Mouse (Mus musculus) layer of hippocampus, adult 8-10 months (tissue): ENCODE measurements at regions not wholly inside any gene's neighbourhood (a gene's known extent, or its start where the extent isn't known, plus 50 kb on each side); places are given as distances from the start of the nearest gene placed in this dataset.
A peak's percentile ranks its signal among the peaks of the same experiment; 100 is the strongest.

Experiments
- DNase-seq, 2 experiments: peaks; one replicate each; pipeline ENCODE4 v3.0.0; 2022; ENCODE audit warnings: low spot score in 2 of 2

GRCm38 (mm10) chr8:90192856-90193255 is 155.3 kb downstream of the Tox3 start:
- no peak for DNase-seq

DNA sequence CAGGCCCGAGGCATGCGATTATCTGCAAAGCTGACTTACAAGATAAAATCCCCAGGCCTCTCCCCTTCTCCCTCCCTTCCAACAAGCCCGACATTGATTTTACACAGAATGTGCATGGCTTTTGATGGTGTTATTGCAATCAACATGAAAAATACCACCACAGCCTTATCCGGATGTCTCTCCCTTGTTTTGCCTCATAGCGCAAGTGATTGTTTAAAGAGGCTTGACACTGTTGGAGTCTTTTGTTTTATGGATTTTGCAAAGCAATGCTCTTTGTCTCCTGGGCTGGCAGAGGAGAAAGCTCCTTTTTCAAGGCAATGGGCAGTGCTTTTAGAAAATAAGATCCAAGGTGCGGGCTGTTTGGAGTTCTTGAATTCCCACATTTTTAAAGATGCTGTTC is 165.3 kb downstream of the Tox3 start:
- no peak for DNase-seq

DNA sequence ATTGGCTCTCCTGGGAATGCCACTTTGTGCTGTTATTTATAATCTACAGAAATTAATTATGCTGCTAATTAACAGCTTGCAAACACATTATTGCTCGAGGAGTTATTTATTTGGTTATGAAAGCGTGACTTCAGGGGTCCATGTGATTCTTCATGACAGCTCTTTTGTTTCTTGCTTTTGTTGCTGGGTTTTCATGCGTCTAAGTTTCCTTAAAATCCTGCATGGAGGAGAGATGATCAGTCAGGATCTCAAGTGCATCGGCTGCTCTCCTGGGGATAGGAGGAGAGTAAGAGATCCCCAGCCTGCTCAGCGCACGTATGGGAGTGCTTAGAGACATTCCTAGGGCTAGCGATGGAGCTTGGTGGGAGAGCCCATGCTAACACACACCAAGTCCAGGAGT is 171.4 kb downstream of the Tox3 start:
- no peak for DNase-seq

DNA sequence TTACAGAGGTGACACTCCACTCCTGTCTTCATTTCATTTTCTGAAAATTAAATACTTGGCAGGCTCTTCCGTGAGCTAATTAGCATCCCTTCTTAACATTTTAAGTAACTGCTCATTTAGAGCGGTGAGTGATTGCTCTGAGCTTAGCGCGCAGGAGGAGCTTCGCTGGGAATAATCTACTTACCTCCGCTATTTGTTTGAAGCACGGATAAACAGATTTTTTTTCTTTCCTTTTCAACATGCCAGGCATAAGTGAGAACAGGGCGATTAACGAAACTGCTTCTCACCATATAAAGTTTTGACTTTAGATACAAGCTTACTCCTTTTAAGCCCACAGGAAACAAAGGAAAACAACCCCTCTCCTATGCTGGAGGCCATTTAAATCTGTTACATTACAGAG is 171.8 kb downstream of the Tox3 start:
- no peak for DNase-seq

GRCm38 (mm10) chr8:90166639-90167038 is 181.5 kb downstream of the Tox3 start:
- DNase-seq = no peak

DNA sequence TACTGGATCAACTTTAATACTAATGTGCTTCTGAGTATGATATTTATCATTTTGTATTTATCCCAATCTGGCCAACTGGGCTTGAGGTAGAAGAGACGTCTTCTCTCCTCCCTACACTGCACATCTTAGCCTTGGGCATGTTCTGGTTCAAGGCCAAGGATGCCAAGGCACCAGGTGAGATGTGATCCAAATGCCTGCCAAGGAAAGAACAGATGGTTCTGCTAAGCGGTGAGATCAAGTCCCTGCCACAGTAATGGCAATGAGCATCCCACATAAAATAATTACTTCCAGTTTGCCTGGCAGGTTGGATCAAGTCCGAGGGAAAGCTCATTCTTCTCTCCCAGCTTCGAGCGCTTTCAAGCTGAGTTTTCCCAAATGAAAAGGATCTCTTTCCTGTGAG is 196.7 kb downstream of the Tox3 start:
- DNase-seq = no peak

GRCm38 (mm10) chr8:90149903-90150302 is 198.2 kb downstream of the Tox3 start:
- peak; percentile 9 to 19 for DNase-seq

- no peak for DNase-seq
Measured at GRCm38 (mm10) chr8:90134626-90135025, 213.5 kb downstream of the Tox3 start.

DNA sequence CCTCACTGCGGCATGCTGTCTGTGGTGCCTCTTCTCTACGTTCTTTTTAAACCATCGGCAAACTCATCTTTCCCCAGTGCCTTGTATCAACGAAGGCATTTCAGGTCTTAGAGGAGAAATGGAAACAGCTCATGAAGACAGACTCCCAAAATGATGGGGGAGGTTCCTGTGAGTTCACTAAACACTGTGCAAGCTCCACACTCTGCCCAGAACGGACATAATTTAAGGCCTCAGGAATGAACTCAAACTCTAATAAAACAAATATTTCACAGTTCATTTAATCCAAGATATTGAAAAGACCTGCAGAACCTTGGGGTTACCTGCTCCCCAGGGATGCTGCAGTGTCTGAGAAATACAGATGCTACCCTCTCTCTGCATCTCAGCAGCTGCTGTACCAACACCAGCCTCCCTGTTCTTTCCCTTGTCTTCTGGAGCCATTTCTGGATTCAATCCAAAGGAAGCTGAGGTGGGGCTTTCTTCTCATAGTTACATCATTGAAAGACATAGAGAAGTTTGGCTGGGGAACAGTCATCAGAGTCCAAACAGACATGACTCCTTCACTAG is 217.4 kb downstream of the Tox3 start:
- DNase-seq = no peak

GRCm38 (mm10) chr8:90125426-90125825 is 222.7 kb downstream of the Tox3 start:
- no peak for DNase-seq

GRCm38 (mm10) chr8:90123101-90123500 is 225.0 kb downstream of the Tox3 start:
- DNase-seq = no peak

DNA sequence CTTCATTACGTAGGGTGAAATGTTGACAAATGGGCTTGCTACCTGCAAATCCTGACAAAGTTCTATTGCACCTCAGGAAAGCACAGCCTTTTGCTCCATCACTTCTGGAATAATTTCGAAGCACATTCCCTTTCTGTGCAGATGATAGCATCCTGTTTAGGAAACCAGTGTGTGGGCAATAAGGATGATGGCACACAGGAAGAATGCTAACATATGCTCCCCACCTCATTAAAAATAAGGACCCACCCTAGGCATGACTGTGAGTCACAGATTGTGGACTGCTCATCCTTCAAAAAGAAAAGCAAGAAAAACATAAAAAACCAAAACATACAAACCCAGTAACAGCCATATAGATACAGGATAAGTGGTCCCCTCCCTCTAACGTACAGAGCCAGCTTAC is 226.2 kb downstream of the Tox3 start:
- DNase-seq = no peak

- no peak for DNase-seq
Measured at GRCm38 (mm10) chr8:90121017-90121416, 227.1 kb downstream of the Tox3 start.

DNA sequence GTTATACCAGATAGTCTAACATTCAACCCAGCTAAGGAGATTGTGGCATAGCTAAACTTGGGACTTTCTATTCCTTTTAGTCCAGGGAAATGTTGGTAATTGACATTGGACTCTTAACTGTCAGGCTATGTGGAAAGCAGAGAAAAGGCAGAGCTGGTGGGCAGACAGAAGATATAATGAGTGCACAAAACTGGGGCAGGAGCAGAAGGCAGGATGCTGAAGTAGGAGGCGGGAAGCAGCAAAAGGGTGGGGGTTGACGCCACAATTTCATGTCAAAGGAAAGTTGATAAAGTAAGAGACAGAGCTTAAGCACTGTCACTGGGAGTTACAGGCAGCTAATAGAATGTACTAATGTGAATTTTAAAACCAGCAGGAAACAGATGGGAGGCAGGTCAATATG is 232.7 kb downstream of the Tox3 start:
- peak in 1 of 2 experiments; percentile 3 for DNase-seq

- no peak for DNase-seq
Measured at GRCm38 (mm10) chr8:90100509-90100908, 247.6 kb downstream of the Tox3 start.

DNA sequence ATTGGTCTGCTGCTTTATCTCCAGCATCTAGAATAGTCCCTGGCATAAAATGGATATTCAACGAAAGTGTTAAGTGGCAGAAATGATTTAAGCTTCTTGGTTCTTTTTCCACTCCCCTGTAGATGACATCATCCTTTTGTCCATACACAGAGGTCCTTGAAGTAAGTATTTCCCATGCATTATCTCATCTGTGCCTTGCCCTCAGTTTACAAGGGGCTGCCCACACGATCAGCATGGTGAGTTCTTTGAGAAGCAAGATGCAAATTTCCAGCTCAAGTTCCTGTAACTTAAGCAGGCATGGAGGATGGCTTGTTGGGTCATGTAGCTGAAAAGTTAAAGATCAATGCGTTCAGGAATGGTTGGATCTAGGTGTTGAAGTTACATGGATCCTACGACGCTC is 265.5 kb downstream of the Tox3 start:
- no peak for DNase-seq

DNA sequence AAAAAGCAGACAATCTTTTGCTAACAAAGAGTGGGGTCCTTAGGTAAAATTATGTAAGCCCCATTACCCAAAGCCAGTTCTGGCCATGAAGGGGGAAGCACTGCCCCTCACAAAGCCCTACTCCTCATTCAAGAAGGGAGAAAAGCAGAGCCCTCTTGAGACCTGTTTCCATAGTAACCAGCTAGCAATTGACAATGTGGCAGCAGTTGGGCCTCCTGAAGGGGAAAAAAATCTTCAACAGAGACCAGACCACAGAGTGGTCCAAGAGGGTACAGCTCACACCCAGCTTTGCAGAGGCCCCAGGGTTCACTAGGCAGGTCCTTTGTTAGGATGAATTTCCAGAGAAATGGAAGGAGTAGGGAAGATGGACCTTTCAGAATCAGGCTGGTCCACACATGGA is 271.8 kb downstream of the Tox3 start:
- DNase-seq = no peak

DNA sequence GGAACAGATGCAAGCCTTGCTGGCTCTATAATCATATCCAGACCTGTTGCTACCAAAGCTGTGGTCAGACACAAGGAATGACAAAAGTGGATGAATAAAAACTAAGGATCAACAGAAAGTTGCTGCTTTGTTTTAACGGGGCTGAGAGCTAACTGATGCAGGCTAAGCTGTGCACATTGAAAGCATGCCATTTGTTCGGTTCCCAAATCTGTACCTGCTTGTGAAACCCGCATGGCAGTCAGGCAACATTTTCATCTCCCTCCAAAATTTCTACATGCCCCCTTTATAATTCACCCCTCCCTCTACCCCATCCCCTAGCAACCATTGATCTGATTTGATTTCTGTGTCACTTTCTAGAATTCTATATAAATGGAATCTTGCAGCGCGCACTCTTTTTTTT is 272.3 kb downstream of the Tox3 start:
- DNase-seq = no peak

- DNase-seq = no peak
Measured at GRCm38 (mm10) chr8:90070006-90070405, 278.1 kb downstream of the Tox3 start.

DNA sequence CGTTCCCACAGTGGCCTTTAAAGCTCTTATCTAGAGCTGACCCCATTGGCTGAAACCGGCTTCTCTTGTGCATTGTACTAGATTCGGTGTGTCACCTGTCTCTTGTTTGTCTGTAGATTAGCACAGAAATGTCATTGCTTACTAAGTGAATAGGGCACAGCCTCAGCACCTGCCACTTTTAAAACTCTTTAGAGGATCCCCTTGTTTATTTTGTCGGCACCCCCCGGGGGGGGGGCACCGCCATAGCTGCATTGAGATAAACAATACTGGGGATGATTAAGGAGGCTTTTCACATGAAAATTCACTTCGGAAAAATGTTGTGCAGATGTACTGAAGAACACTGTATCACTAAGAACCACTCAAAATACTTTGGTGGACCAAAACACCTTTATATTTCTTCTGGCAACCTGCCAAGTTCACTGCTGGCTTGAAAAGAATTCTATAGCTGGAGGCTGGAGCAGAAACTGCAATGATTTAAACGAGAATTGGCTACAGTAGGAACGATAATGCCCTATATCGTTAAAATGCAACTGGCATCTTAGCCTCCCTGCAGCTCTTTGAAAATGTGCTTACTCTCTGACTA is 278.6 kb downstream of the Tox3 start:
- DNase-seq = no peak

- DNase-seq = no peak
Measured at GRCm38 (mm10) chr8:90068441-90068840, 279.7 kb downstream of the Tox3 start.

DNA sequence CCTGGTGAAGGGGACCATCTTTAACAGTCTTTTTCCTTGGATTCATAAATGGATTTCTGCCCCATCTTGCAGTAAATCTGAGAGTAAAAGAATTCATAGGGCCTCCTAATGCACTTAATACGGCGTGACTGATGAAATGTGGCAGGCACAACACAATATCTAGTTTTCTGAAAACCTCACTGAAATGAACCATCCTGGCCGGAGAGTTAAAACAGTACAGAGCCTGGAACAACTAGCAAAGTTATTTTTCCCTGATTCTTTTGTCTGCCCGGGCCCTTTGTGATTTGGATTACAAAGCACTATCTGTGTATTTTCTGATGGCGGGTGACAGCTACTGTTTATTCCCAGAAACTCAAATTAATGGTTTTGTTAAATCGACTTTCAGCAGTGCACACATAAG is 283.8 kb downstream of the Tox3 start:
- DNase-seq = no peak

- DNase-seq = no peak
Measured at GRCm38 (mm10) chr8:90063291-90063690, 284.9 kb downstream of the Tox3 start.

DNA sequence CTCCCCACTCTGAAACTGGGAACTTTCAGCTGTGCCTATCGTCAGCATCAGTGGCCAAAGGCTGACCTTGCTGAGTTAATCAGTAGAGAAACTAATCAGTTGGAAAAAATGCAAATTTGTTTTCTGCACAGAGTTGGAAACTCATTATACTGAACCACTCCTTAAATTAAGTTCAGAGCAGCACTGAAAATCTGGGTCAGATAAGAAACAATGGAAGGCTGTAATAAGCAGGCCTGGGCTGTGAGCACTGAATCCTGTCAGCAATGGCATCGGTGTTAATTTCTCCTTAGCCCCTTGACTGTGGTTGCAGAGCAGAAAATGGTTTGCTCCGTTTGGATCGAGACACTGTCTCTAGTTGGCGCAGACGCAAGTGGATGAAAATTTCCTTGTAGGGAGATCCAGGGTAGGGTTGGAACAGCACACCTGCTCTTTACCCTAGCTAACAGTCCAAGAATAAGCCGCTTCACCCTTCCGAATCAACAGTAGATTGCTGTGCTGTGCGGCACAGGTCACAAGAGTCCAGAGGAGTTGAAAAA is 289.4 kb downstream of the Tox3 start:
- no peak for DNase-seq
